Mouse (Mus musculus): Measurements from ENCODE around the gene Ank3.

The Ank3 gene

DNA sequence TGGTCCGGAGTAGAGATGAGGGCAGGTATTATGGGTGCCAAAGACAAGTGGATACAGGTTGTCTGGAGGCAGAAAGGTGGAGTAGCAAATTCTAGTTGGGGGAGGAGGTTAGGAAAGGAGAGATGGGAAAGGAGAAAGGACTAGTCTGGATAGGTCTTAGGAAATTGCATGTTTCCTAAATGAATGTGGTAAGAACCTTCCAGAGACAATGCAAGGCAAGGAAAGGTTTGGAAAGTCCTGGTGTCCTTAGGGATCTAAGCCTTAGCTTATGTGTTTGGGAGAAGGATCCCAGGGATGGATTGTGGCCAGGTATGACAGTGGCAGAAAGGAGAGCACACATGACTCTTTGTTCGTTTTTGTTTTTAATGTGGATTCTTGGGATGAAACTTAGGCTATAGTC, 139.7 kb downstream of the Ank3 start:
- no peak for DNase-seq

- no peak for DNase-seq
Measured at GRCm38 (mm10) chr10:69542439-69542838, 143.9 kb downstream of the Ank3 start.

DNA sequence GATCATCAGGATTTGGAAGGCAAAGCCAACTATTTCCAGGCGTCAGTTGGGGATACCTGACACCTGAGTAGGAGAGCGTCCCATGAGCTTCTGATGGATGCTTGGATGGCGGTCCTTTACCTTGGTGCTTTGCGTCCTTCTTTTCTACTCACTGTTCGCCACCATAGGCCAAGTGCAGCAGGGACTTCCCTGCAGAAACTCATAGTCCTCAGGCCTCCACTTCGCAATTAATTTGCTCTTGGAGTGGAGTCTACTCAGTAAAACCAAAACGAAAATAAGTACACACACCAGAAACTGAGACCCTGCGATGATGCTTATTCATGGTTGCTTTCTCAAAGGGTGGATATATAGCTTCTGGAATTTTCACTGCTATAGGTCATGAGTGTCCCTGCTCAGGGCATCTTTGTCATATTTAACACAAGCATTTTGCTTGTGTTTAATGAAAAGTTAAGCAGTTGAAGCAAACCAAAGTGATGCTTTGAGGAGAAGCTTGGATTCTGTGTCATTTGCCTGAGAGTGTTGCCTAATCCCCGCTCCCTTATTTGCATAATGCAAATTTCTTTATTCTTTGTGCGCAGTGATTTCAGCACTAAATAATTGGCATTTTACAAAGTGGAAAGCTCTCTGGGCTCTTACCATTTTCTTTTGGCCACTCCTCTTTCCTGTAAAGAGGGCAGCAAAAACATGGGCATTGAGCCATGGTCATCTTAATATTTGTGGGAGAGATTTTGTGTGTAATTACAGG, 145.5 kb downstream of the Ank3 start:
- no peak for DNase-seq

DNA sequence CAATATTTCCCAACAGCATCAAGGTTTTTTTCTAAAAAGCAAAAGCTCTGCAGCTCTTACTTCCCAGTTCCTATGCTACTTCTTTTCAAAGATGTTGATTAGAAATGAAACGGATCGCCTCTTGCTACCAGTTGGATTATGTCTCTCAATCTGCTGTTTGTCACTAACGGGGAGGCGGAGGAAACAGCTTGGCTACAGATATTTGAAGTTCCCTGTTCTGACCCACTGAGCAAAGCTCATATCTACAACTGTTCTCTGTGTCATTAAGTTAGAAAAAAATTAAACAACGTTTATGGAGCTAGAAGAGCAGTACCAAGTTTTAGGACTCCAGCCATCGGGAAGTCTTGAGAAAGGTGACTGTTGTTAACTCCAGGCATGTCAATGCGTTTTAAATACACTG, 146.1 kb downstream of the Ank3 start:
- DNase-seq: no peak

DNA sequence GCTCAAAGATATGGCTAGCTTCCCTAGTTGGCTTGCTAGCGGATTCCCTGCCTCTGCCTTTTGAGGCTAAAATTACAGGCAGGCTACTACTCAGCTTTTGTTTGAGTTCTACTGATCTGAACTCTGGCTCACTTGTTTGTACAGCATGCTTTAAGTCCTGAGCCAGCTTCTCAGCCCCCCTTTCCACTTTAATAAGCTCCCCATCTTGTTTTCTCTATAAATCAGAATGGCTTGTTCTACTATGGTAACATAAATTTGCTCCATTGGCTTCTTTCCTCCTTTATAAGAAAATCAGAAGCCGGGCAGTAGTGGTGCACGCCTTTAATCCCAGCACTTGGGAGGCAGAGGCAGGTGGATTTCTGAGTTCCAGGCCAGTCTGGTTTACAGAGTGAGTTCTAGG, 147.4 kb downstream of the Ank3 start:
- no peak for DNase-seq

DNA sequence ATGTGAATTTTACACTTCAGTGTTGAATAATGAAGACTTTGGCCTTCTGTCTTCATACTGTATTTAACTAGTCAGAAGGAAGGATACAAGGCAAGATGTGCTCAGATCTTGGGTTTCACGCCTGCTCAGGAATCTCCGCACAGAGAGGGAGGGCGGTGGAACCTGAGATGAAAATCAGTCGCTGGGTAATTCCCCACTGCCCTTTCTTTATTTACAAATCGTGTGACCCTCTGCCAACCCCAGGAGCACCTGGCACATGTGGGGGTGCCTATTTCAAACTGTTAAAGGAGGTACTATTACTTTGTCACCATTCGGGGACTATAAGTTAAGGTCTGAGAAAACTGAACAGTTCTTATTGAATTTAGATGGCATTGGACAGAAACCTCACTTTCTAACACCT, 148.1 kb downstream of the Ank3 start:
- DNase-seq: no peak

GRCm38 (mm10) chr10:69548771-69549170, 150.2 kb downstream of the Ank3 start:
- no peak for DNase-seq

DNA sequence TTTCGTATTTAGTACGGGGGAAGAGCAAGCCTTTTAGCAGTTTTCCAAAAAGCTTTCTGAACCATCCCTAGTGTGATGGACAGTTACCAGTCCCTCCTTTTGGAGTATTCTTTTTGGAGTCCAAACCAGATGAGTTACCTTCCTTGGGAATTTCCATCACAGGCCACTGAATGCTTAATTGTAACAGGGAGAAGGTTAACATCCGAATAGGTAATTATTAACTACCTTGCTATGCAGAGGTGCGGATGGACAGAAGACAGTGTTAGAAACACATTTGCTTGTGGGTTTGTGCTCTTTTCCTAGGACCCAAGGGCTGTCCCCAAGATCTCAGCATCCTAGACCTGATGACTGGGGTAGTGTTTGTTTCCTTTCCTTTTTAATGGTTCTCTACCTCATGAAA, 150.6 kb downstream of the Ank3 start:
- no peak for DNase-seq

- DNase-seq: no peak
Measured at GRCm38 (mm10) chr10:69550824-69551223, 152.3 kb downstream of the Ank3 start.

DNA sequence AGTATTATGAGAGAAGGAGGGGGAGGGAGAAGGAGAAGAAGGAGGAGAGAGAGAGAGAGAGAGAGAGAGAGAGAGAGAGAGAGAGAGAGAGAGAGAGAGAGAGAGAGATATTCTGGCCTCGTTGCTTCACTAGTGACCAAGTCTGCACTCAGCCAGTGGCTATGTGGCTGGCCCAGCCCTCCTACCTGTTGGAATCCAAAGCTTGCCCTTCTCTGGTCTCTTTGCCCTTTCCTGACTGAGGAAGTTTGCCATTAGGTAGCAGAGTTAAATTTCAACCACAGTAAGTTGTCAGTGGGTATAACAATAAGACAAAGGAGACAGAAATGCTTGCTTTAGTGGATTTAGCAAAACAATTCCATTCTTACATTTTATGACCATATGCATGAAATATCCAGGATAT, 154.5 kb downstream of the Ank3 start:
- no peak for DNase-seq

GRCm38 (mm10) chr10:69555592-69555991, 157.0 kb downstream of the Ank3 start:
- DNase-seq: no peak

GRCm38 (mm10) chr10:69556278-69556677, 157.7 kb downstream of the Ank3 start:
- peak; percentile 28 for DNase-seq

DNA sequence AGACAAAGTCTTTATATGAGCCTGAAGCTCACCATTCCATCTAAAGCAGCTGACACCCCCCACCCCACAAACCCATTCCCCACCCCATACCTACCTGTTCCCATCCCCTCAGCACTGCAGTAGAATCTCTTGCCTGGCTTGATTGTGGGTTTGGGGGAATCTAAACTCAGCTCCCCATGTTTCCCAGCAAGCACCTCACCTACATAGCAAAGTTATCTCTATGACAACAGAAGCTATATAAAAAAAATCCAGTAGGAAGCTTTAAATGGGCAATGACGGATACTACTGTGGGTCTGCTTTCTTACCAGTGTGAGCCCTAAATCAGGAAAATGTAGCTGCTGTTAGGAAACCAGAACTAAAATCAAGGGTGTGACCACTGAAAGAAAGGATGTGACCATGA, 161.7 kb downstream of the Ank3 start:
- DNase-seq: no peak

- no peak for DNase-seq
Measured at GRCm38 (mm10) chr10:69562931-69563330, 164.4 kb downstream of the Ank3 start.

DNA sequence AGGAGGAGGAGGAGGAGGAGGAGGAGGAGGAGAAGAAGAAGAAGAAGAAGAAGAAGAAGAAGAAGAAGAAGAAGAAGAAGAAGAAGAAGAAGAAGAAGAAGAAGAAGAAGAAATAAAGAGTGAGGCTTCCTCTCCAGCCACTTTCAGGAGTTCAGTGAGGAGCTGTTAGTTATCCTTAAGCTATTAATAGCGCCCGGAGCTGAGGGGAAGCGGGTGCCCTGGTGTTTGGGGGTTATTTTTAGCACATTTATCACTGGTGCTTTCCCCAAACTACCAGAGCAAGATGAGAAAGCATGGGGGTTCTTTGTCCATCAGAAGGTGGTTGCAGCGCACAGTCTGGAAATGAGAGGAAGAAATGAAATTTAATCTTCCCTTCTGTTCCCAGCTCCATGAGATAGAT, 166.5 kb downstream of the Ank3 start:
- DNase-seq: no peak

- DNase-seq: no peak
Measured at GRCm38 (mm10) chr10:69568976-69569375, 170.4 kb downstream of the Ank3 start.

DNA sequence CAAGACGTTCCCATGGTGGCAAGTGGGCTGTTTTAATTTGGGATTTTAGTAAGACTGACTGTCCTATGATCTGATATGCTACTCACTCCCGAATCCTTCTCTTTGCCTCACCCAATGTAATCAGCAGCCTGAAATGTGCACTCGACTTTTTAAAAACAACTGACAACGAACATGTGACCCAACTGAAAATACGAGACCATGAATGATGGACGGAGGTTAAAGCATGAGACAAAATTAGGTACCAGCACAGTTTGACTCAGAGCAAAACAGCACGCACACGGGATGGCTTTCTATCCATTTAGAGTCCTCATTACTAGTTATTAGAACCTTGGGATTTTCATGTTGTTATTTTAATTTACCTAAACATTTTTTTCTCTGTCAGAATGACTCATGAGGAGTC, 171.2 kb downstream of the Ank3 start:
- no peak for DNase-seq

GRCm38 (mm10) chr10:69570466-69571288, 172.1 kb downstream of the Ank3 start:
- DNase-seq: no peak

DNA sequence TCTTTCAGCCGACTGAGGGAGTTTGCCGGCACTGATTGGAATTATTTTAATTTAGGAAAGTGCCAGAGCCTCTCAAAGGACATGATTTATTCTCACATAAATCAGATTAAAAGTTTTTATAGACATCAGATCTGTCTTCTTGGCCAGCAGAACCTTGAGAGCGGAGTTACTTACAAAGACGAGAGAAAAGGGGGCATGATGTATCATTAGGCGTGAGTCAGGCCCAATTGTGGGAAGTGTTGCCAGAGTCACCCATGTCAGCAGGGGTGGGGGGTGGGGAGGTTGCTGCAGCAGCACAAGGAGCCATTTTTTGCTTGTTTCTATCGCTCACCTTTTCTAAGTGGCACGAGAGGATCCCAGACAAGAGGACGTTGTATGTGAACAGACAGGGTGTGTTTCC, 172.8 kb downstream of the Ank3 start:
- no peak for DNase-seq

DNA sequence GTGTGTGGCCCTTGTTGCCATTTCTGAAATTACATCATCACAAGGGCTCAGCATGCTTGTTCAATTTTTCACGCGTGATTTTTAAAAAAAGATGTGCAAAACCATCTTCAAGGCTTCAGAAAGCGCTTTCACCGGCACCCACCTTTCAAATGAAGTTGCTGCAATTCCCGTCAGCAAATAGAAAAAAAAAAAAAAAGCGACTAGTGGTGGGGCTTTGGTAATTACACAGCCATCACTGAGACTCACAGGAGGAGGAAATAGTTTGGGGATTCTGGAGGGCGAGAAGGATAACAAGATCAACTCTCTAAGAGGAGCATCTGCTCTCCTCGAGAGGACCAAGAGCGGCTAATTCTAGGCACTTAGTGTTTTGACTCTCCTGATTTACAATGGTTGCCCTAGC, 173.4 kb downstream of the Ank3 start:
- no peak for DNase-seq

GRCm38 (mm10) chr10:69573054-69573453, 174.5 kb downstream of the Ank3 start:
- DNase-seq: no peak

DNA sequence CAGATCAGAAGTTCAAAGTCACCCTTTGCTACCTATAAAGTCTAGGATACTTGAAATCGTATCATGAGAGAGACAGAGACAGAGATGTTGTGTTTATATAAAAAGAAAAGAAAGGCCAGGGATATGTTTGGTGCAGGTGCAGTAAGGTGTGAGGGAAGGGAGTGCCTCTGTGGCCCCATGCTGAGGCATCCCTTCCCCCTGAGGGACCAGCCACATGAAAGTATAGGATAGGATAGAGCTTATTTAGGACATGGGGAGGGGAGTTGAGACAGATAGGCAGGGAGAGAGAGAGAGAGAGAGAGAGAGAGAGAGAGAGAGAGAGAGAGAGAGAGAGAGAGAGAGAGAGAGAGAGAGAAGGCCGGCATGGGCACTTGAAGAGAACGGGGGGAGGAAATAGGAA, 175.2 kb downstream of the Ank3 start:
- DNase-seq: no peak

DNA sequence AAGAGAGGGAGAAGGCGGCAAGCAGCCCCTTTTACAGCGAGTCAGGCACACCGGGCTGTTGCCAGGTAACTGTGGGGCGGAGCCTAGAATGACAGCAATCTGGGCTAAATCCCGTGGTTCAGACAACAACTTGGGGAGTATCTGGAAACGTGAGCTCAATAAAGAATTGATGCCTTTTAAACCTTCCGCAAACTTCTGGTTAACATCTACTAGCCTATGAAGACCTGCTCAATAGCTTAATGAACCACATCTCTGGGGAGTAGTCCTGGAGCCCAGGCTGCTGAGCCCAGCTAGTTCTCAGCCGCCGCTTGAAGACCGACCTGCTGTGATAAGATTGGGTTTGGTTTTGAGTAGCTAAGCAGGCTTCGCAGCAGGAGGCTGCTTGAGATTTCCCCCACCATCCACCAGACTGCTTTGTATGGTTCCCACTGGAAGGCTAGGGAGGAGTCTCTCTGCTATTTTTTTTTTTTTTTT, 175.7 kb downstream of the Ank3 start:
- no peak for DNase-seq

- no peak for DNase-seq
Measured at GRCm38 (mm10) chr10:69574894-69575293, 176.3 kb downstream of the Ank3 start.
